Mouse (Mus musculus) E14TG2a.4 (cell line): Measurements from ENCODE around the gene Ripply1.

Source experiments
- CTCF ChIP-seq: conservative IDR thresholded peaks from 2 replicates; pipeline ENCODE4 v1.5.1; 2014; ENCODE audit warnings: low read length
- NANOG ChIP-seq: IDR thresholded peaks from 2 replicates; pipeline ENCODE4 v1.6.1; 2014; ENCODE audit warnings: borderline replicate concordance, low read length, mixed read lengths
- POU5F1 ChIP-seq: IDR thresholded peaks from 2 replicates; pipeline ENCODE4 v1.6.1; 2014; ENCODE audit warnings: low read length, borderline replicate concordance

DNA sequence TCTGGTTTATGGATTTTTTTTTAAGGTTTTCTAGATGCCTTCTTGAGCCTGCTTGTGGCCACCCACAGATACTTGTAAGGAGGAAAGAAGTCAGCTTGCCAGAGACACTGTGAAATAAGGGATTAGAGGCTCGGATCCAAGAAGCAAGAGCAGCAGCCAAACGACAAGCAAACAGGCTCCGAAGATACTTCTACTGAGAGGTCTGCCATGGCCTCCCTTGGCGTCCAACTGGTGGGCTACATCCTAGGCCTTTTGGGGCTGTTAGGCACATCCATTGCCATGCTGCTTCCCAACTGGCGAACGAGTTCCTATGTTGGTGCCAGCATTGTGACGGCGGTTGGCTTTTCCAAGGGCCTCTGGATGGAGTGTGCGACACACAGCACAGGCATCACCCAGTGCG lies 26.3 kb upstream of the Ripply1 start:
- no peak for TF ChIP-seq CTCF
- TF ChIP-seq POU5F1: no peak
- no peak for TF ChIP-seq NANOG
